Mouse (Mus musculus) E14TG2a.4 (cell line): Measurements from ENCODE around the gene Mindy1.

Source experiments
- H3K27me3 ChIP-seq: 2 replicates; pipeline ENCODE4 v1.6.1; 2014; ENCODE audit warnings: low read length, control low read depth; ENCODE audit not compliant: insufficient read depth
- H3K36me3 ChIP-seq: 2 replicates; pipeline ENCODE4 v1.6.1; 2014; ENCODE audit warnings: low read length, control low read depth; ENCODE audit not compliant: insufficient read depth
- H3K4me1 ChIP-seq: replicated peaks from 2 replicates; pipeline ENCODE4 v1.6.1; 2014; ENCODE audit warnings: low read depth, low read length, control low read depth
- H3K4me3 ChIP-seq: replicated peaks from 2 replicates; pipeline ENCODE4 v1.5.1; 2014; ENCODE audit warnings: mild to moderate bottlenecking, low read length
- H3K9me3 ChIP-seq: 2 replicates; pipeline ENCODE4 v1.6.1; 2014; ENCODE audit warnings: low read length, control low read depth
- CTCF ChIP-seq: conservative IDR thresholded peaks from 2 replicates; pipeline ENCODE4 v1.5.1; 2014; ENCODE audit warnings: low read length
- NANOG ChIP-seq: IDR thresholded peaks from 2 replicates; pipeline ENCODE4 v1.6.1; 2014; ENCODE audit warnings: borderline replicate concordance, low read length, mixed read lengths
- POU5F1 ChIP-seq: IDR thresholded peaks from 2 replicates; pipeline ENCODE4 v1.6.1; 2014; ENCODE audit warnings: low read length, borderline replicate concordance

The Mindy1 gene

DNA sequence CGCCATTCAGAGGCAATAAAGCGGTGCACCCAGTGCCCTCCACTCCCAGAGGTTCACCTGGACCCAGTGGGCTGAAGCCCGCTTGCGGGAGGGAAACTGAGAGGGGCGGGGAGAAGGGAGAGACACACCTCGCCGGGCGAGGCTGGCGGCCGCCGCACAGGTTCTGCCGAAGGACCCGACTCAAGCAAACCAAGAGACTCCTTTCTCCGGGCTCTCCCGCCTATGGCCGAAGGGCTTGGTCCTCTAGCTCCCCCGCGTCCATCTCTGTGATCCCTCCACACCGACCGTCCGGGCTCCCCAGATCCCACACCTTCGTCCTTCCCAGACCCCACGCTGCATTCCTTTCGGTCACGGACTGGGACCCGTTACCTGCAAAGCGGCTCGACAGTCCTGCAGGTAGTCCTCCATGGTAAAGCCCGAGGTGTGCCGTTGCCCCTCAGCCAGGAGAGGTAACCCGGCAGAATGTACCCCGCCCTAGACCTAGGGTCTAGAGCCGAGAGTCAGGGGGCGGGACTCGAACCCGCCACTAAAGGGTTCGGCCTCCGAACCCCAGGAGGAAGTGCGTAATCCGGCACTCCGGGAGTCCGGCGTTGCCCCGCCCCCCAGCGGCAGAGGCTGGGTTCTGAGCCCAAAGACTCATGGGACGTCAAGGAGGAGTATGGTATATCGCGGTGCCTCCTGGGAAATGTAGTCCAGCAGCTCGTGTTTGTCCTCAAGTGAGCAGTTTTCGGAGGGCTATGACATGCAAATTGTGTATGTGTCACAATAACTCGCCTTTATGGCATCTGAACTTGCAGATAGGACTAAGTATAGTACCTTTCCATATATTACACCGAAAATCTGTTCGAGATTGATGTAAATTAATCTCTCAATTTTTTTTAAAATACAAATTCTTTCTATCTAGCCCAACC is at the start of gene Mindy1, which contains the start of gene Prune1:
Gene Mindy1 (plus strand): TSS at position 130 of the 911 bp plus-strand sequence.
Gene Prune1 (minus strand): TSS at position 861 of the 911 bp plus-strand sequence.
- Histone ChIP-seq H3K4me1 (peaks cover 77% of the 10 kb centered on the region), H3K36me3 (peaks cover 18% of the 10 kb centered on the region)

DNA sequence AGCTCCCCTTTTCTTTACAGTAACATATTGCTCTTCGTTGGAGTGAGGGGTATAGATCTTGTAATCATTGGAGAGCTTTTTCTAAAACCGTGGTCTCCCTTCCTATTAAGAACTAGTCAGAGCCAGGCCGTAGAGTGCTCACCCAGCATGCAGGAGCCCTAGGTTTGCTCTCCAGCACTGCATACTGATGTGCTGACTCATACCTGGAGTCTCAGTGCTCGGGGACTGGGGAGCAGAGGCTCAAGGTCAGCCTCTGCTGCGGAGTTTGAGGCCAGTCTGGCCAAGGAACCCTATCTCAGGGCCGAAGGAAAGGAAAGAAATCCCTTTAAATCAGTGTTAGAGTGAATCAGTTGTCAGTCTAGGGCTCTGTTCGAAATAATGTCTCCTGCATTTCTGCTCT is 48.4 kb upstream of the Mindy1 start:
- H3K27me3 ChIP-seq: no peaks in the 10 kb centered on the region
- no peaks in the 10 kb centered on the region for H3K9me3 ChIP-seq
- peaks cover 81% of the 10 kb centered on the region for H3K4me1 ChIP-seq
- TF ChIP-seq CTCF: no peak
- TF ChIP-seq NANOG: no peak
- TF ChIP-seq POU5F1: no peak
- peaks cover 70% of the 10 kb centered on the region for H3K36me3 ChIP-seq
- peak overlapping the region; percentile 92 for H3K4me3 ChIP-seq

More for the DNA sequence above, at the start of gene Mindy1, which contains the start of gene Prune1:
- H3K4me3 ChIP-seq: peak within 1 kb of the TSS; percentile 95
- TF ChIP-seq CTCF (no peak), POU5F1 (no peak), NANOG (no peak)
- H3K9me3 ChIP-seq: no peaks in the 10 kb centered on the region
- no peaks in the 10 kb centered on the region for H3K27me3 ChIP-seq

DNA sequence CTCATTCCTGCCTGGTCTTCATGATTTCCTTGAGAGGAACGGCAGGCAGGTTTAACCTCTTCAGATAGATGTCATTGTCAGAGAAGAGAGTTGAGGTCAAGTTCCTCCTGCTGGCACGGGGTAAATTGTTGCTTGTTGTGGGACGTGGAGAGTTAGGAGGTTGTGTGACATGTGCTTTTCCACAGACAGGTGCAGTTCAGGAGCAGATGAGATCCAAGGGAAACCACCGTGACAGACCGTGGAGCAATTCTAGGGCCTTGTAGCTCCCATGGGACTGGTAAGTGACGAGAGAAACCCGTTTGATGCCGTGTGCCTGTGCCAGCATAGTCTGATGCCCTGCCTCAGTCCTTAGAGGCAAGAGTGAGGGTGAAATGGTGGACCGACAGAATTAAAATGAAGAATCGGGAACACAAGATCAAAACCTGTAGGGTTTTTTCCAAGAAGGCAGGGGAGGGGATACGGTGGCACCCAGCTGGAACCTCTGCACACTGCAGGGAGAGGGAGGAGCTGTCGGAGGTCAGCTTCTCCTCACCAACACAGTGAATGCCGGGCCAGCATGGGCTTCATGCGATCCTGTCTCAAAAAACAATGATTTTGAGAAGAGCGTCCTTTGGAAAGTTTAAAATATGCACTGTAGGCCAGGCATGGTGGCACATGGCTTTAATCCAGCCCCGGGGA is 47.7 kb upstream of the Mindy1 start:
- H3K4me3 ChIP-seq: peak overlapping the region; percentile 92; the same call in 1 of the 2 replicates
- peaks cover 76% of the 10 kb centered on the region for H3K36me3 ChIP-seq
- TF ChIP-seq CTCF (no peak), POU5F1 (no peak), NANOG (no peak)
- no peaks in the 10 kb centered on the region for H3K9me3 ChIP-seq
- peaks cover 85% of the 10 kb centered on the region for H3K4me1 ChIP-seq
- no peaks in the 10 kb centered on the region for H3K27me3 ChIP-seq

DNA sequence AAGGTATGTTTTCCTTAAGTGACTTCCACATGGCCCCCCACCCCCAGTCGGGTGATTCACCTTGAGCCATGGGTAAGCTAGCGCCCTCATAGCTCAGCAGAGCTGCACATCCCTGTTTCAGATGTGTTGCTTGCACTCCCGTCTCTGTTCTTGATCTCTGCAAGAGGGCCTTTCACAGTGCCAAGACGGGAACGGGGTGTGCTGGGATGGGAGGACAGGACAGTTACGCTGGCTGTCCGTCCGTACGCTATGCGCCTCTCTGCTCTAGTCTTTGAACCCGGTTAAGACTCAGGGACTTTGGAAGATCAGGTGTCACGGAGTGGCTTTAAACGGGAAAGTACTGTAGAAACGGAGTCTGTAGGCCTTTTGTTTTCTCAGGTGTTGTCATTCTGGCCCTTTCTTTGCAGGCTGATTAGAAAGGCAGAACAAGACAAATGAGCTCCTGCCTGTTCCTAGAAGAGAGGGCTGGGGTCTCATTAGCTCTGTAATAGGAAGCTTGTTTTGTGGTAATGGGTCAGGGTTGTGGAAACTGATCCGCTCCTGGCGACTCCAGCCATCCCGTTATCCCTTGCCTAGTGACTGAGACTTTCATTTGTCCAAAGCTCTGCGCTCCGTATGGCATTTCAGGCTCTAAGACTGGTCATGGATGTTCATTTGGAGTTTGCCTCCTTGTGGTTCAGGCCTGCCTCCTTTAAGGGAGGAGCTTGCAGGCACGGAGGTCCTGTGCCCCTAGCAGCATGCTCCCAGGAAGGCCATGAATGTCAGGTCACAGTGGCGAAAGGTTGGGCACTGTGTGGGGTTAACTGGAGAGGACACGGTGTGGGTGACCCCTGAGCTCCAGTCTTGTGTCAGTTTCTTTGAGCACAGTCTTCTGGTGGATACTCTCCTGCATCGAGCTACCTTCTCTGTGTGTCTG is 45.5 kb upstream of the Mindy1 start:
- peaks cover 78% of the 10 kb centered on the region for H3K36me3 ChIP-seq
- peaks cover 94% of the 10 kb centered on the region for H3K4me1 ChIP-seq
- peaks cover 1% of the 10 kb centered on the region; the same call in 1 of the 2 replicates for H3K27me3 ChIP-seq
- TF ChIP-seq CTCF: no peak
- no peak for TF ChIP-seq POU5F1
- no peak for TF ChIP-seq NANOG
- no peaks in the 10 kb centered on the region for H3K9me3 ChIP-seq
- H3K4me3 ChIP-seq: peak overlapping the region; percentile 30; the same call in 1 of the 2 replicates

DNA sequence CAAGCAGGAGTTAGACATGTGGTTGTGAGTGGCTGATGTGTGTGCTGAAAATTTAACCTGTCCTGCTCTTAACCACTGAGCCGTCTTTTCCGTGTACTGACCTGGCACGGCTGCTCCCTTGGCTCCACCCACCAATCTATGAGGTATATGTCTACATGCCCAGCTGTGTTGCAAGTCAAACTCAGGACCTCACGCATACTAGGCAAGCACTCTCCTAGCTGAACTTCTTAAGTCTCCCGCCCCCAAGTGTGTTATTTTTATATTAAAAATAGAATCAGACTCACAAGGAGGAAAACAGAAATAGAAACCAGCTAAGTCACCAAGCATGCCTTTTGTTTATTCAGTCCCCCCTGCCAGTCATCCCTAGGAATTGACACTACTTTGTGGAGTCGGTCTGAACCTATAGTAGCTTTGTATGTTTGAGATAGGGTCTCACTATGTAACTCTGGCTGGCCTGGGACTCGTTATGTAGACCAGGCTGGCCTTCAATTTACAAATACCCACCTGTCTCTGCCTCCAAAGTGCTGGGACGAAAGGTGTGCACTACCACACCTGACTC is 43.5 kb upstream of the Mindy1 start:
- Histone ChIP-seq H3K4me1 (peaks cover 87% of the 10 kb centered on the region), H3K36me3 (peaks cover 63% of the 10 kb centered on the region), H3K27me3 (peaks cover 3% of the 10 kb centered on the region; the same call in 1 of the 2 replicates), H3K4me3 (no peak overlapping the region), H3K9me3 (no peaks in the 10 kb centered on the region)
- no peak for TF ChIP-seq CTCF
- no peak for TF ChIP-seq NANOG
- TF ChIP-seq POU5F1: no peak

DNA sequence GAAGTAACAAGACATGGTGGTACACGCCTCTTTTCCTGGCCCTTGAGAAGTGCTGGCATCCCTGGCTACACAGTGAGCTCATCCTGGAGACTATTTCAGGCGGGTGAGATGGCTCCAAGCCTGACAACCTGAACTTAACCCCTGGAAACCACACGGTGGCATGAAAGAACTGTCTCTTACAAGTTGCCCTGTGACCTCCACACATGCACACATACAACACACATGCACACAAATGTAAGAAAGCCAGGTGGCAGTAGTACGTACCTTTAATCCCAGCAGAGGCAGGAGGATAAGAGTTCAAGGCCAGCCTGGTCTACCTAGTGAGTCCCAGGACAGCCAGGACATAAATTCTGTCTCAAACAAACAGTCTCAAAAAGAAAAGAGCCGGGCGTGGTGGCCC is 42.1 kb upstream of the Mindy1 start:
- Histone ChIP-seq H3K27me3 (peaks cover 3% of the 10 kb centered on the region; the same call in 1 of the 2 replicates), H3K9me3 (no peaks in the 10 kb centered on the region), H3K4me3 (no peak overlapping the region), H3K36me3 (peaks cover 63% of the 10 kb centered on the region), H3K4me1 (peaks cover 80% of the 10 kb centered on the region)
- TF ChIP-seq NANOG: no peak
- no peak for TF ChIP-seq POU5F1
- 0 out of 2 replicates have a peak, but pooled peaks have one; percentile 2 for TF ChIP-seq CTCF

DNA sequence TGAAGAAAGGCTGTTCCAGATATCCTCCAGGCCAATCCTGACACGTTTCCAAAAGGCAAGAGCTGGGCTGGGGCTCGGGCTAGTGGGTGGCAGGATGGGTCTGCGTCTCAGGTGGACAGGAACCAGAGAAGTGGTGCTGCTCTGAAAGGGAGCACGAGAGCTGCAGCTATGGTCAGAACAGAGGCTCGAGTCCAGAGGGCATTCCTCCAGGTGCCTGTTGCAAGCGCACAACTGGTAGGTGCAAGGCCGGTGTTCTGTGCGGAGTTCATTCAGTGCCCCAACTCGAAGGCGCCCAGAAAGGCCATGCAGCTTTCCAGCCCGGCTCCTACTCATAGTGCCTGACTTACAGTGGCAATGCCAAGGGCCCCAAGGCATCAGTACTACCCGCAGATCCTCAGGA is 41.2 kb upstream of the Mindy1 start:
- Histone ChIP-seq H3K36me3 (peaks cover 62% of the 10 kb centered on the region), H3K27me3 (peaks cover 3% of the 10 kb centered on the region; the same call in 1 of the 2 replicates), H3K9me3 (no peaks in the 10 kb centered on the region), H3K4me1 (peaks cover 71% of the 10 kb centered on the region), H3K4me3 (peak overlapping the region; percentile 70)
- no peak for TF ChIP-seq NANOG
- TF ChIP-seq CTCF: no peak
- TF ChIP-seq POU5F1: no peak

DNA sequence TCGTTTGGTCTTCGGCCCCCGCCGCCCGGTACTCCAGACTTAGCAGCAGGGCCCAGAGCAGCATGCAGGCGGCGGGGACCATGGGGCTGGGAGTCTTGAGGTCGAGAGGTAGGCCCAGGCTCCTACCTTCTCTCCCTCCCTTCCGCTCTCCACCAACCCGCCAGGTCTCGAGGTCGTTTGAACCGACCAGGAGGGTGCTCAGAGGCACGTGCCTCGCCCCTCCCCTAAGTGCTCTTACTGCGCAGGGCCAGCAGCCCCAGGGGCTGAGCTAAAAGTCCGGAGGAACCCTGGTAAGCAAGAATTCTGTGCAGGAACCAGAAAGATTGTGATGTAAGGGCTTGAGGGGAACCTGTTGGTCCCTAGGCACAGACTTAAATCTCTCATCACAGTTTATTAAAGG is 40.2 kb upstream of the Mindy1 start:
- H3K4me3 ChIP-seq: peak overlapping the region; percentile 70
- peaks cover 60% of the 10 kb centered on the region for H3K36me3 ChIP-seq
- H3K27me3 ChIP-seq: peaks cover 3% of the 10 kb centered on the region; the same call in 1 of the 2 replicates
- no peaks in the 10 kb centered on the region for H3K9me3 ChIP-seq
- peaks cover 61% of the 10 kb centered on the region for H3K4me1 ChIP-seq
- TF ChIP-seq NANOG (no peak), CTCF (no peak), POU5F1 (no peak)
